Mouse (Mus musculus) G1E (cell line): ENCODE measurements around the gene Hist2h3b. TPM values are rescaled to one million over a fixed set of nuclear protein-coding genes. Genes with fewer than 3 reads are reported as not detected.

ENCODE experiments used
- ATAC-seq: 2 replicates; pipeline ENCODE4 v1.8.0; 2016; ENCODE audit warnings: mild to moderate bottlenecking; ENCODE audit not compliant: insufficient number of reproducible peaks, poor library complexity, low FRiP score, severe bottlenecking; ENCODE audit errors: extremely low read depth
- DNase-seq: peaks from one replicate; pipeline ENCODE4 v3.0.0; 2012; ENCODE audit warnings: low spot score
- H3K27me3 ChIP-seq: 2 replicates; pipeline ENCODE4 v1.6.1; 2012; ENCODE audit warnings: mild to moderate bottlenecking, low read length, inconsistent platforms; ENCODE audit not compliant: insufficient read depth
- H3K36me3 ChIP-seq: replicated peaks from 2 replicates; pipeline ENCODE3; 2012; ENCODE audit warnings: mild to moderate bottlenecking, inconsistent platforms
- H3K4me1 ChIP-seq: 2 replicates; pipeline ENCODE4 v1.6.1; 2012; ENCODE audit warnings: low read depth, low read length, inconsistent platforms, mixed read lengths; ENCODE audit not compliant: insufficient read depth
- H3K4me3 ChIP-seq: 2 replicates; pipeline ENCODE4 v1.5.1; 2012; ENCODE audit warnings: low read depth, mild to moderate bottlenecking, inconsistent platforms, low read length, moderate library complexity, mixed read lengths
- H3K9me3 ChIP-seq: replicated peaks from 2 replicates; pipeline ENCODE4 v1.6.1; 2012; ENCODE audit warnings: inconsistent platforms
- CTCF ChIP-seq: IDR thresholded peaks from 2 replicates; pipeline ENCODE4 v1.5.1; 2012; ENCODE audit warnings: low read depth, low read length, inconsistent platforms, mixed read lengths
- GATA1 ChIP-seq: IDR thresholded peaks from 2 replicates; pipeline ENCODE4 v1.6.1; 2012; ENCODE audit warnings: borderline replicate concordance, low read length, inconsistent platforms, mixed read lengths
- GATA2 ChIP-seq: IDR thresholded peaks from 2 replicates; pipeline ENCODE4 v1.6.1; 2012; ENCODE audit warnings: low read depth, low read length, inconsistent platforms, borderline replicate concordance
- POLR2AphosphoS5 ChIP-seq: IDR thresholded peaks from 2 replicates; pipeline ENCODE4 v1.6.1; 2012; ENCODE audit warnings: low read depth, low read length, inconsistent platforms; ENCODE audit not compliant: insufficient replicate concordance
- TAL1 ChIP-seq: conservative IDR thresholded peaks from 2 replicates; pipeline ENCODE4 v1.6.1; 2012; ENCODE audit warnings: low read depth, low read length, inconsistent platforms, mixed read lengths
- polyA plus RNA-seq: library from polyadenylated mRNA; stranded (reverse); fragments of >175 nt; gene quantifications from 2 replicates; pipeline ENCODE4 v1.2.3, GENCODE M21; 2012
- total RNA-seq, 2 experiments: library from RNA; stranded (forward) in 1 of 2; stranded (reverse) in 1 of 2; fragments of 200-1000 nt in 1 of 2; fragments of >200 nt in 1 of 2; fragmentation: Nextera tagmentation in 1 of 2; gene quantifications; 2 replicates each; pipeline ENCODE4 v1.2.3; 2014 to 2017

Gene Hist2h3b
- total and polyA plus RNA-seq, 3 experiments = 16.2 to 2,573 (median 465) TPM

GRCm38 (mm10) chr3:96300706-96301529 lies 32.5 kb downstream of the Hist2h3b start:
- DNase-seq (no peak), ATAC-seq (no peak)
- H3K36me3 ChIP-seq = no peaks in the 10 kb centered on the region
- H3K4me3 ChIP-seq = no peak overlapping the region
- no peak for TF ChIP-seq GATA1
- TF ChIP-seq POLR2AphosphoS5 = no peak
- no peak for TF ChIP-seq GATA2
- TF ChIP-seq TAL1 = no peak
- TF ChIP-seq CTCF = no peak
- no peaks in the 10 kb centered on the region for H3K4me1 ChIP-seq
- H3K9me3 ChIP-seq = no peaks in the 10 kb centered on the region
- H3K27me3 ChIP-seq = 0 out of 2 replicates have a peak, but pooled peaks cover 3% of the 10 kb centered on the region

- Histone ChIP-seq H3K4me3 (no peak overlapping the region), H3K4me1 (no peaks in the 10 kb centered on the region), H3K9me3 (no peaks in the 10 kb centered on the region), H3K27me3 (no peaks in the 10 kb centered on the region), H3K36me3 (no peaks in the 10 kb centered on the region)
- TF ChIP-seq TAL1 (no peak), POLR2AphosphoS5 (no peak)
- ATAC-seq (no peak), DNase-seq (no peak)
Observed at GRCm38 (mm10) chr3:96302076-96302475, 33.6 kb downstream of the Hist2h3b start.

GRCm38 (mm10) chr3:96306506-96306905 lies 38.1 kb downstream of the Hist2h3b start:
- no peak for DNase-seq
- no peak for ATAC-seq
- Histone ChIP-seq H3K4me3 (no peak overlapping the region), H3K4me1 (no peaks in the 10 kb centered on the region), H3K36me3 (no peaks in the 10 kb centered on the region), H3K27me3 (no peaks in the 10 kb centered on the region), H3K9me3 (no peaks in the 10 kb centered on the region)
- TF ChIP-seq CTCF = no peak
- no peak for TF ChIP-seq GATA1
- no peak for TF ChIP-seq TAL1
- no peak for TF ChIP-seq GATA2
- TF ChIP-seq POLR2AphosphoS5 = no peak

- Histone ChIP-seq H3K9me3 (no peaks in the 10 kb centered on the region), H3K36me3 (no peaks in the 10 kb centered on the region), H3K4me3 (no peak overlapping the region), H3K4me1 (no peaks in the 10 kb centered on the region), H3K27me3 (no peaks in the 10 kb centered on the region)
- TF ChIP-seq POLR2AphosphoS5 (no peak), CTCF (no peak), GATA1 (no peak), GATA2 (no peak), TAL1 (no peak)
- DNase-seq (no peak), ATAC-seq (no peak)
Observed at GRCm38 (mm10) chr3:96309441-96309840, 41.0 kb downstream of the Hist2h3b start.

- DNase-seq (no peak), ATAC-seq (no peak)
- H3K9me3 ChIP-seq = no peaks in the 10 kb centered on the region
- no peaks in the 10 kb centered on the region for H3K4me1 ChIP-seq
- H3K36me3 ChIP-seq = no peaks in the 10 kb centered on the region
- H3K4me3 ChIP-seq = no peak overlapping the region
- TF ChIP-seq TAL1 (no peak), GATA2 (no peak), GATA1 (no peak), POLR2AphosphoS5 (no peak), CTCF (no peak)
- H3K27me3 ChIP-seq = no peaks in the 10 kb centered on the region
Observed at GRCm38 (mm10) chr3:96312341-96313098, 44.1 kb downstream of the Hist2h3b start.

Other genes starting within 250 kb of the Hist2h3b start
- 19.8 and 28.7 TPM in 2 replicates for gene Vps45, start 210.2 kb upstream of the Hist2h3b start, total RNA-seq (2014; fragmentation: Nextera tagmentation)
- 16.1 and 21.4 TPM in 2 replicates for gene Vps45, start 210.2 kb upstream of the Hist2h3b start, total RNA-seq (2017)
- gene Vps45, start 210.2 kb upstream of the Hist2h3b start, polyA plus RNA-seq = 6.1 and 6.7 TPM in 2 replicates
- gene Otud7b, start 164.1 kb upstream of the Hist2h3b start, total RNA-seq (2014; fragmentation: Nextera tagmentation) = 10.1 and 17.4 TPM in 2 replicates
- 21.7 and 22.1 TPM in 2 replicates for gene Otud7b, start 164.1 kb upstream of the Hist2h3b start, total RNA-seq (2017)
- 11.3 and 11.8 TPM in 2 replicates for gene Otud7b, start 164.1 kb upstream of the Hist2h3b start, polyA plus RNA-seq
- gene Mtmr11, start 106.7 kb upstream of the Hist2h3b start, total RNA-seq (2014; fragmentation: Nextera tagmentation) = 5.7 TPM in 1 of 2 replicates, not detected in the other
- 2.7 and 3.5 TPM in 2 replicates for gene Mtmr11, start 106.7 kb upstream of the Hist2h3b start, total RNA-seq (2017)
- not detected in 2 replicates for gene Mtmr11, start 106.7 kb upstream of the Hist2h3b start, polyA plus RNA-seq
- gene Sf3b4, start 96.3 kb upstream of the Hist2h3b start, total RNA-seq (2014; fragmentation: Nextera tagmentation) = 138 and 179 TPM in 2 replicates
- gene Sf3b4, start 96.3 kb upstream of the Hist2h3b start, total RNA-seq (2017) = 24.8 and 29.3 TPM in 2 replicates
- 724 and 955 TPM in 2 replicates for gene Sf3b4, start 96.3 kb upstream of the Hist2h3b start, polyA plus RNA-seq
- gene Sv2a, start 87.5 kb upstream of the Hist2h3b start, total RNA-seq (2014; fragmentation: Nextera tagmentation) = 0.45 TPM in 1 of 2 replicates, not detected in the other
- gene Sv2a, start 87.5 kb upstream of the Hist2h3b start, total RNA-seq (2017) = 0.11 and 0.23 TPM in 2 replicates
- 0.07 and 0.12 TPM in 2 replicates for gene Sv2a, start 87.5 kb upstream of the Hist2h3b start, polyA plus RNA-seq
- gene Bola1, start 48.9 kb upstream of the Hist2h3b start, total RNA-seq (2014; fragmentation: Nextera tagmentation) = 19.6 and 19.8 TPM in 2 replicates
- 48.2 and 60.6 TPM in 2 replicates for gene Bola1, start 48.9 kb upstream of the Hist2h3b start, total RNA-seq (2017)
- 115 and 144 TPM in 2 replicates for gene Bola1, start 48.9 kb upstream of the Hist2h3b start, polyA plus RNA-seq
- gene Hist2h2ab, start 48.8 kb upstream of the Hist2h3b start, total RNA-seq (2014; fragmentation: Nextera tagmentation) = 38.7 and 50.5 TPM in 2 replicates
- 435 and 467 TPM in 2 replicates for gene Hist2h2ab, start 48.8 kb upstream of the Hist2h3b start, total RNA-seq (2017)
- gene Hist2h2ab, start 48.8 kb upstream of the Hist2h3b start, polyA plus RNA-seq = 0.14 and 1.2 TPM in 2 replicates
- gene Hist2h2ac, start 47.8 kb upstream of the Hist2h3b start, total RNA-seq (2014; fragmentation: Nextera tagmentation) = 34.2 and 45.7 TPM in 2 replicates
- 928 and 1,027 TPM in 2 replicates for gene Hist2h2ac, start 47.8 kb upstream of the Hist2h3b start, total RNA-seq (2017)
- gene Hist2h2ac, start 47.8 kb upstream of the Hist2h3b start, polyA plus RNA-seq = 2.6 and 10.9 TPM in 2 replicates
- 2.7 and 4.9 TPM in 2 replicates for gene Hist2h2be, start 47.5 kb upstream of the Hist2h3b start, total RNA-seq (2014; fragmentation: Nextera tagmentation)
- 2.5 TPM in 2 replicates for gene Hist2h2be, start 47.5 kb upstream of the Hist2h3b start, total RNA-seq (2017)
- gene Hist2h2be, start 47.5 kb upstream of the Hist2h3b start, polyA plus RNA-seq = 0.24 and 0.33 TPM in 2 replicates
- 847 and 1,420 TPM in 2 replicates for gene Hist2h3c2, start 29.5 kb upstream of the Hist2h3b start, total RNA-seq (2014; fragmentation: Nextera tagmentation)
- gene Hist2h3c2, start 29.5 kb upstream of the Hist2h3b start, total RNA-seq (2017) = 558 and 938 TPM in 2 replicates
- gene Hist2h3c2, start 29.5 kb upstream of the Hist2h3b start, polyA plus RNA-seq = 27.5 and 91.2 TPM in 2 replicates
- 830 and 1,341 TPM in 2 replicates for gene Hist2h2aa2, start 28.4 kb upstream of the Hist2h3b start, total RNA-seq (2014; fragmentation: Nextera tagmentation)
- 2,156 and 4,637 TPM in 2 replicates for gene Hist2h2aa2, start 28.4 kb upstream of the Hist2h3b start, total RNA-seq (2017)
- 39.6 and 169 TPM in 2 replicates for gene Hist2h2aa2, start 28.4 kb upstream of the Hist2h3b start, polyA plus RNA-seq
- 124 and 563 TPM in 2 replicates for gene Hist2h2aa1, start 23.2 kb upstream of the Hist2h3b start, total RNA-seq (2014; fragmentation: Nextera tagmentation)
- gene Hist2h2aa1, start 23.2 kb upstream of the Hist2h3b start, total RNA-seq (2017) = 3,915 and 5,191 TPM in 2 replicates
- 0.79 and 7.3 TPM in 2 replicates for gene Hist2h2aa1, start 23.2 kb upstream of the Hist2h3b start, polyA plus RNA-seq
- 21.7 and 42.6 TPM in 2 replicates for gene Hist2h3c1, start 22.0 kb upstream of the Hist2h3b start, total RNA-seq (2014; fragmentation: Nextera tagmentation)
- gene Hist2h3c1, start 22.0 kb upstream of the Hist2h3b start, total RNA-seq (2017) = 9.1 and 9.9 TPM in 2 replicates
- gene Hist2h3c1, start 22.0 kb upstream of the Hist2h3b start, polyA plus RNA-seq = not detected in 2 replicates
- 490 and 543 TPM in 2 replicates for gene Hist2h4, start 5.3 kb upstream of the Hist2h3b start, total RNA-seq (2014; fragmentation: Nextera tagmentation)
- gene Hist2h4, start 5.3 kb upstream of the Hist2h3b start, total RNA-seq (2017) = 66.6 and 93.8 TPM in 2 replicates
- gene Hist2h4, start 5.3 kb upstream of the Hist2h3b start, polyA plus RNA-seq = 1.8 and 9.3 TPM in 2 replicates
- gene Hist2h2bb, start 1.1 kb downstream of the Hist2h3b start, total RNA-seq (2014; fragmentation: Nextera tagmentation) = 2,071 and 2,480 TPM in 2 replicates
- gene Hist2h2bb, start 1.1 kb downstream of the Hist2h3b start, total RNA-seq (2017) = 8,098 and 8,372 TPM in 2 replicates
- gene Hist2h2bb, start 1.1 kb downstream of the Hist2h3b start, polyA plus RNA-seq = 0.29 and 0.75 TPM in 2 replicates
- 0.53 TPM in 1 of 2 replicates, not detected in the other for gene Fcgr1, start 25.3 kb downstream of the Hist2h3b start, total RNA-seq (2014; fragmentation: Nextera tagmentation)
- gene Fcgr1, start 25.3 kb downstream of the Hist2h3b start, total RNA-seq (2017) = 0.12 and 0.16 TPM in 2 replicates
- not detected in 2 replicates for gene Fcgr1, start 25.3 kb downstream of the Hist2h3b start, polyA plus RNA-seq
- not detected in 2 replicates for gene BC107364, start 183.7 kb downstream of the Hist2h3b start, total RNA-seq (2014; fragmentation: Nextera tagmentation)
- gene BC107364, start 183.7 kb downstream of the Hist2h3b start, total RNA-seq (2017) = 0.27 TPM in 1 of 2 replicates, not detected in the other
- not detected in 2 replicates for gene BC107364, start 183.7 kb downstream of the Hist2h3b start, polyA plus RNA-seq